Mouse (Mus musculus) lung, postnatal 25 days (tissue): ENCODE measurements around the gene Slc27a1.
A peak's percentile ranks its signal among the peaks of the same experiment; 100 is the strongest.

Experiments
- DNase-seq: peaks from one replicate; pipeline ENCODE4 v3.0.0; 2022; ENCODE audit warnings: low spot score

The Slc27a1 gene

GRCm38 (mm10) chr8:71558071-71558957, 10.4 kb upstream of the Slc27a1 start, which contains the start of gene Tmem221:
Gene Tmem221, minus strand, starts transcription at chr8:71558871.
- DNase-seq, result no peak

- DNase-seq, result peak; percentile 85
These were observed 9.6 kb upstream of the Slc27a1 start for GRCm38 (mm10) chr8:71558958-71559690.

GRCm38 (mm10) chr8:71560071-71560470, 8.6 kb upstream of the Slc27a1 start:
- DNase-seq, result no peak

- no peak for DNase-seq
These were observed 7.9 kb upstream of the Slc27a1 start for GRCm38 (mm10) chr8:71560765-71561164.

- peak; percentile 71 for DNase-seq
These were observed 7.3 kb upstream of the Slc27a1 start for GRCm38 (mm10) chr8:71561401-71561800.

GRCm38 (mm10) chr8:71562751-71563150, 5.9 kb upstream of the Slc27a1 start:
- peak; percentile 81 for DNase-seq

GRCm38 (mm10) chr8:71563992-71564391, 4.7 kb upstream of the Slc27a1 start:
- DNase-seq, result no peak

GRCm38 (mm10) chr8:71566501-71566900, 2.2 kb upstream of the Slc27a1 start, which contains the start of gene Nxnl1:
Gene Nxnl1, minus strand, starts transcription at chr8:71566601.
- DNase-seq, result no peak

GRCm38 (mm10) chr8:71567587-71567986, 1.1 kb upstream of the Slc27a1 start:
- no peak for DNase-seq

GRCm38 (mm10) chr8:71568941-71569340, 259 bp downstream of the Slc27a1 start:
- DNase-seq, result no peak

GRCm38 (mm10) chr8:71569366-71570290, 946 bp downstream of the Slc27a1 start:
- peak; percentile 95 for DNase-seq

- peak; percentile 96 for DNase-seq
These were observed 1.7 kb downstream of the Slc27a1 start for GRCm38 (mm10) chr8:71570291-71570954.

GRCm38 (mm10) chr8:71572077-71572476, 3.4 kb downstream of the Slc27a1 start:
- no peak for DNase-seq

- DNase-seq, result no peak
These were observed 4.4 kb downstream of the Slc27a1 start for GRCm38 (mm10) chr8:71572847-71573633.

- DNase-seq, result no peak
These were observed 5.7 kb downstream of the Slc27a1 start for GRCm38 (mm10) chr8:71574426-71574825.

- DNase-seq, result no peak
These were observed 6.3 kb downstream of the Slc27a1 start for GRCm38 (mm10) chr8:71575020-71575419.

GRCm38 (mm10) chr8:71577856-71578387, 9.2 kb downstream of the Slc27a1 start:
- DNase-seq, result no peak

- no peak for DNase-seq
These were observed 10.3 kb downstream of the Slc27a1 start for GRCm38 (mm10) chr8:71579009-71579408.

- no peak for DNase-seq
These were observed 10.8 kb downstream of the Slc27a1 start for GRCm38 (mm10) chr8:71579476-71579875.

GRCm38 (mm10) chr8:71580201-71580600, 11.5 kb downstream of the Slc27a1 start:
- no peak for DNase-seq
